Mouse (Mus musculus) heart, embryonic 16.5 days (tissue): Measurements from ENCODE around the gene Ermp1. TPM values are rescaled to one million over a fixed set of nuclear protein-coding genes. Genes with fewer than 3 reads are reported as not detected.

Source experiments
- ATAC-seq: fragments of 200-750 bp; cut with Nextera tagmentation; replicated peaks from 2 replicates; pipeline ENCODE4 v1.8.0; 2017; ENCODE audit warnings: moderate number of reproducible peaks; ENCODE audit not compliant: insufficient read depth, low FRiP score; ENCODE audit errors: extremely low read depth
- H3K27ac ChIP-seq: fragments of 300-500 bp; sonication (generic); 2 replicates; pipeline ENCODE4 v1.5.1; 2014; ENCODE audit warnings: mild to moderate bottlenecking, low read length, control low read depth, moderate library complexity
- H3K27me3 ChIP-seq: fragments of 300-500 bp; sonication (generic); 2 replicates; pipeline ENCODE4 v1.6.1; 2014; ENCODE audit warnings: low read length, mixed read lengths; ENCODE audit not compliant: control insufficient read depth, insufficient read depth
- H3K36me3 ChIP-seq: fragments of 300-500 bp; sonication (generic); 2 replicates; pipeline ENCODE4 v1.6.1; 2014; ENCODE audit not compliant: control insufficient read depth, insufficient read depth
- H3K4me1 ChIP-seq: fragments of 300-500 bp; sonication (generic); 2 replicates; pipeline ENCODE4 v1.6.1; 2014; ENCODE audit warnings: low read length, mixed read lengths; ENCODE audit not compliant: control insufficient read depth, insufficient read depth
- H3K4me2 ChIP-seq: fragments of 300-500 bp; sonication (generic); 2 replicates; pipeline ENCODE4 v1.6.1; 2014; ENCODE audit warnings: low read depth, mild to moderate bottlenecking, control low read depth, low read length
- H3K4me3 ChIP-seq: fragments of 300-500 bp; sonication (generic); 2 replicates; pipeline ENCODE4 v1.5.1; 2014; ENCODE audit warnings: mild to moderate bottlenecking, control low read depth, low read length
- H3K9ac ChIP-seq: fragments of 300-500 bp; sonication (generic); 2 replicates; pipeline ENCODE4 v1.6.1; 2014; ENCODE audit warnings: low read length, control low read depth
- H3K9me3 ChIP-seq: fragments of 300-500 bp; sonication (generic); replicated peaks from 2 replicates; pipeline ENCODE4 v1.6.1; 2016; ENCODE audit warnings: low read length; ENCODE audit not compliant: control insufficient read depth
- WGBS: fragments of 180-500 bp; shearing (Covaris S2); extraction: QIAGEN DNeasy Blood & Tissue Kit; methylation state at CpG from one replicate; pipeline ENCODE4 v1.1.7; 2014; 5-methylcytosine and 5-hydroxymethylcytosine counted together
- polyA plus RNA-seq: library from polyadenylated mRNA; unstranded; fragments of >200 nt; fragmentation: Nextera tagmentation; extraction: Ambion mirVana; gene quantifications from 2 replicates; pipeline ENCODE4 v1.2.1, GENCODE M21; 2015

The Ermp1 gene
- polyA plus RNA-seq, 1 experiment from 2014 or later, result 8.8 TPM

DNA sequence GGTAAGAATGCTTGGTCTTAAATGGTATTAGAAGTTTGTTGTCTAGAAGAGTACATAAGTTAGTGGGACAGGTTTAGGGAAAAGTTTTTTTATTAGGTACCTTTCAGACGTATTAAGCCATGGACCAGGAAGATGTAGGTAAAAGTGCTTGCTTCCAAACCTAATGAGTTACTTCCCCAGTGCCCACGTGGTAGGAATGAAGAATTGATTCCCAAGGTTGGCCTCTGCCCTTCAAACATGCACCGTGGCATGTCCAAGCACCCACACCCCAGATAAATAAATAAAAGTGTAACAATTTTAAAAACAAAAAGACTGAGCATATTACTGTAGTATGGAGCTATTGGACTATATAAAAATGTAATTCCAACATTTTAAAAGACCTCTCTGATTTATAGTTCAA lies 85.6 kb downstream of the Ermp1 start:
- H3K27ac ChIP-seq, result no peak overlapping the region

GRCm38 (mm10) chr19:29562166-29562565 lies 86.0 kb downstream of the Ermp1 start:
- no peak for ATAC-seq
- Histone ChIP-seq H3K4me3 (no peak overlapping the region), H3K27me3 (no peaks in the 10 kb centered on the region), H3K9me3 (no peaks in the 10 kb centered on the region), H3K9ac (no peak overlapping the region), H3K4me2 (no peak overlapping the region), H3K27ac (no peak overlapping the region), H3K36me3 (peaks cover 4% of the 10 kb centered on the region; the same call in 1 of the 2 replicates), H3K4me1 (peaks cover 3% of the 10 kb centered on the region; the same call in 1 of the 2 replicates)
- 66% methylated on average over 4 of the region's 4 CpGs for WGBS

More for the DNA sequence above, 85.6 kb downstream of the Ermp1 start:
- no peak for ATAC-seq
- no peak overlapping the region for H3K9ac ChIP-seq
- no peaks in the 10 kb centered on the region for H3K9me3 ChIP-seq
- peaks cover 3% of the 10 kb centered on the region; the same call in 1 of the 2 replicates for H3K4me1 ChIP-seq
- H3K4me2 ChIP-seq, result no peak overlapping the region
- no peak overlapping the region for H3K4me3 ChIP-seq
- 73% methylated on average over 3 of the region's 3 CpGs for WGBS
- H3K36me3 ChIP-seq, result peaks cover 4% of the 10 kb centered on the region; the same call in 1 of the 2 replicates
- no peaks in the 10 kb centered on the region for H3K27me3 ChIP-seq

Other genes starting within 250 kb of the Ermp1 start
- 0.26 and 0.41 TPM in 2 replicates for gene Pdcd1lg2, start 237.5 kb downstream of the Ermp1 start, polyA plus RNA-seq
- gene Ric1, start 126.1 kb downstream of the Ermp1 start, polyA plus RNA-seq, result 6.7 and 6.9 TPM in 2 replicates
- gene Mlana, start 49.4 kb upstream of the Ermp1 start, polyA plus RNA-seq, result 1.2 and 2.0 TPM in 2 replicates
- gene 9930021J03Rik, start 157.6 kb upstream of the Ermp1 start, polyA plus RNA-seq, result 2.5 and 2.8 TPM in 2 replicates
- gene Ranbp6, start 164.6 kb upstream of the Ermp1 start, polyA plus RNA-seq, result 14.3 and 16.4 TPM in 2 replicates